Mouse (Mus musculus) heart, postnatal 0 days (tissue): ENCODE measurements around the gene Mical2. TPM values are rescaled to one million over a fixed set of nuclear protein-coding genes. Genes with fewer than 3 reads are reported as not detected.

Experiments
- ATAC-seq: fragments of 200-750 bp; cut with Nextera tagmentation; 2 replicates; pipeline ENCODE4 v1.8.0; 2017; ENCODE audit warnings: low read depth, moderate number of reproducible peaks, moderate library complexity; ENCODE audit not compliant: insufficient read depth
- DNase-seq: peaks from one replicate; pipeline ENCODE4 v3.0.0-alpha.2; 2016; ENCODE audit warnings: low spot score
- H3K27ac ChIP-seq: fragments of 300-500 bp; sonication (generic); 2 replicates; pipeline ENCODE4 v1.5.1; 2014; ENCODE audit warnings: low read depth, mild to moderate bottlenecking
- H3K27me3 ChIP-seq: fragments of 300-500 bp; sonication (generic); 2 replicates; pipeline ENCODE4 v1.6.1; 2014; ENCODE audit warnings: low read length, mixed read lengths; ENCODE audit not compliant: control insufficient read depth, insufficient read depth
- H3K36me3 ChIP-seq: fragments of 300-500 bp; sonication (generic); replicated peaks from 2 replicates; pipeline ENCODE4 v1.6.1; 2014; ENCODE audit warnings: low read length, mixed read lengths; ENCODE audit not compliant: control insufficient read depth, insufficient read depth
- H3K4me1 ChIP-seq: fragments of 300-500 bp; sonication (generic); 2 replicates; pipeline ENCODE4 v1.6.1; 2014; ENCODE audit warnings: antibody characterized with exemption; ENCODE audit not compliant: control insufficient read depth, insufficient read depth
- H3K4me2 ChIP-seq: fragments of 300-500 bp; sonication (generic); 2 replicates; pipeline ENCODE4 v1.6.1; 2014; ENCODE audit warnings: low read depth, mild to moderate bottlenecking, low read length, moderate library complexity
- H3K4me3 ChIP-seq: fragments of 300-500 bp; sonication (generic); 2 replicates; pipeline ENCODE4 v1.5.1; 2014; ENCODE audit warnings: low read depth, low read length
- H3K9ac ChIP-seq: fragments of 300-500 bp; sonication (generic); replicated peaks from 2 replicates; pipeline ENCODE4 v1.6.1; 2014; ENCODE audit warnings: low read depth, low read length, mixed read lengths
- H3K9me3 ChIP-seq: fragments of 300-500 bp; sonication (generic); replicated peaks from 2 replicates; pipeline ENCODE4 v1.6.1; 2016; ENCODE audit warnings: low read length; ENCODE audit not compliant: control insufficient read depth
- CTCF ChIP-seq: IDR thresholded peaks from 2 replicates; pipeline ENCODE4 v1.5.1; 2016; ENCODE audit warnings: antibody characterized with exemption, control low read depth, low read depth
- EP300 ChIP-seq: IDR thresholded peaks from 2 replicates; pipeline ENCODE4 v1.6.1; 2016; ENCODE audit warnings: antibody characterized with exemption, low read depth
- WGBS: fragments of 180-500 bp; shearing (Covaris S2); extraction: QIAGEN DNeasy Blood & Tissue Kit; methylation state at CpG from one replicate; pipeline ENCODE4 v1.1.7; 2014; 5-methylcytosine and 5-hydroxymethylcytosine counted together
- polyA plus RNA-seq: library from polyadenylated mRNA; unstranded; fragments of >200 nt; fragmentation: Nextera tagmentation; extraction: Ambion mirVana; gene quantifications from 2 replicates; pipeline ENCODE4 v1.2.1, GENCODE M21; 2015
- total RNA-seq: library from RNA; depleted of rRNA; stranded (reverse); fragments of >200 nt; gene quantifications from 2 replicates; pipeline ENCODE4 v1.2.3, GENCODE M21; 2014; ENCODE audit warnings: low replicate concordance

The Mical2 gene
- total and polyA plus RNA-seq, 2 experiments from 2014 or later, result 78.1 to 136 TPM

DNA sequence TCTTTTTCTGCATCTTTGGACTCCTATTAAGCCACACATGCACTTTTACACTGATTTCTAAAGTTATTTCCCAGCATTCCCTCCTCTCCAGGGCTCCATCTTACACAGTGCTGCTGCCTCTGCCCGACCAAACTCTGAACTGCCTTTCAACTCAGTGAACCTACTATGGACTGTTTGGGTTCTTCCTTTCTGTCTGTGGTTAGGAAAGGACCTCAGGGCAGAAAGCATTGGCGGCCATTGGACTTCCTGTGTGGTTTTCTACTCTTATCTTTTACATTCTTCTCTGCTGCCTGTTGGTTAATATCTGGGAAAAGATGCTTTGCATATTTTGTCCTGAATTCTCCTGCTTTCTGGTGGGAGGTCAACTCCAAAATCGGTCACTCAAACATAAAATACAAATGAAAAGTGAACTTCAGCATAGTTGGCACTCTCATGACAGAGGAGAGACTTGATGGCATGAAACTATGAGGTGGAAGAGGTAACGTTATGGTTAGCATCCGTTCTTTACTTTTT lies 162.8 kb downstream of the Mical2 start:
- Histone ChIP-seq H3K4me3 (no peak overlapping the region), H3K36me3 (no peaks in the 10 kb centered on the region), H3K4me2 (no peak overlapping the region), H3K9ac (no peak overlapping the region), H3K27ac (no peak overlapping the region), H3K9me3 (no peaks in the 10 kb centered on the region), H3K27me3 (no peaks in the 10 kb centered on the region), H3K4me1 (peaks cover 14% of the 10 kb centered on the region)
- WGBS, result 61% methylated on average over 5 of the region's 5 CpGs
- DNase-seq, result no peak
- ATAC-seq, result no peak
- no peak for TF ChIP-seq CTCF
- no peak for TF ChIP-seq EP300

GRCm38 (mm10) chr7:112389611-112390251 lies 164.1 kb downstream of the Mical2 start:
- Histone ChIP-seq H3K4me2 (no peak overlapping the region), H3K9ac (no peak overlapping the region), H3K27me3 (no peaks in the 10 kb centered on the region), H3K36me3 (no peaks in the 10 kb centered on the region), H3K9me3 (no peaks in the 10 kb centered on the region), H3K27ac (no peak overlapping the region), H3K4me3 (no peak overlapping the region), H3K4me1 (peaks cover 14% of the 10 kb centered on the region)
- DNase-seq, result no peak
- TF ChIP-seq CTCF, result no peak
- TF ChIP-seq EP300, result no peak
- WGBS, result 60% methylated on average over 6 of the region's 6 CpGs
- no peak for ATAC-seq

GRCm38 (mm10) chr7:112390252-112390936 lies 164.7 kb downstream of the Mical2 start:
- H3K4me1 ChIP-seq, result peaks cover 14% of the 10 kb centered on the region
- WGBS, result 37% methylated on average over 11 of the region's 11 CpGs

GRCm38 (mm10) chr7:112390937-112391605 lies 165.4 kb downstream of the Mical2 start:
- 41% methylated on average over 6 of the region's 6 CpGs for WGBS
- Histone ChIP-seq H3K36me3 (no peaks in the 10 kb centered on the region), H3K27me3 (no peaks in the 10 kb centered on the region), H3K4me1 (peaks cover 14% of the 10 kb centered on the region), H3K4me3 (no peak overlapping the region), H3K9me3 (no peaks in the 10 kb centered on the region), H3K4me2 (no peak overlapping the region), H3K27ac (no peak overlapping the region), H3K9ac (no peak overlapping the region)
- TF ChIP-seq EP300 (no peak), CTCF (no peak)
- ATAC-seq (no peak), DNase-seq (no peak)

More at GRCm38 (mm10) chr7:112390252-112390936, 164.7 kb downstream of the Mical2 start:
- TF ChIP-seq CTCF (no peak), EP300 (no peak)
- DNase-seq (no peak), ATAC-seq (no peak)
- Histone ChIP-seq H3K4me3 (no peak overlapping the region), H3K4me2 (no peak overlapping the region), H3K27ac (no peak overlapping the region), H3K9me3 (no peaks in the 10 kb centered on the region), H3K36me3 (no peaks in the 10 kb centered on the region), H3K27me3 (no peaks in the 10 kb centered on the region), H3K9ac (no peak overlapping the region)

DNA sequence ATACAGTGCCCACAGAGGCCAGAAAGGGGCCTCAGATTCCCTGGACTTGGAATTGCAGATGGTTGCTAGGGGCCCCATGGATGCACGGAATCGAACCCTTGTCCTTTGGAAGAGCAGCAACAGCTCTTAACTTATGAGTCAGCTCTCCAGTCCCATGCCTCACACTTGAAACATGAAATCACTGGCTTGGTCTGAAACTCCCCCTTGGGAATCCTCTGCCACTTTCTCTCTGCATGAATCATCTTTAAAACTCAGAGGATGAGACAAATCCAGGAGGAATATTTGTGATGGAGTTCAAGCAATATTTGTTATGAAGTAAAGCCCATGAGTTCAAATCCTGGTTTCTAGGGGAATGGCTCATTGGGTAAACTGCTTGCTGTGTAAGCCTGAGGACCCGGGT lies 172.1 kb downstream of the Mical2 start:
- H3K4me1 ChIP-seq, result no peaks in the 10 kb centered on the region

More for the DNA sequence above, 172.1 kb downstream of the Mical2 start:
- no peak overlapping the region for H3K4me3 ChIP-seq
- no peak for TF ChIP-seq CTCF
- TF ChIP-seq EP300, result no peak
- H3K36me3 ChIP-seq, result no peaks in the 10 kb centered on the region
- H3K27ac ChIP-seq, result no peak overlapping the region
- no peak for ATAC-seq
- no peaks in the 10 kb centered on the region for H3K9me3 ChIP-seq
- no peak overlapping the region for H3K4me2 ChIP-seq
- no peaks in the 10 kb centered on the region for H3K27me3 ChIP-seq
- H3K9ac ChIP-seq, result no peak overlapping the region
- 86% methylated on average over 3 of the region's 3 CpGs for WGBS
- DNase-seq, result no peak
